Mouse (Mus musculus): ENCODE results near the gene Ppp2r2c. TPM values are rescaled to one million over a fixed set of nuclear protein-coding genes. Genes with fewer than 3 reads are reported as not detected.

Ppp2r2c gene
- polyA plus RNA-seq, 1 experiment from 2014 or later: 0.03 TPM

DNA sequence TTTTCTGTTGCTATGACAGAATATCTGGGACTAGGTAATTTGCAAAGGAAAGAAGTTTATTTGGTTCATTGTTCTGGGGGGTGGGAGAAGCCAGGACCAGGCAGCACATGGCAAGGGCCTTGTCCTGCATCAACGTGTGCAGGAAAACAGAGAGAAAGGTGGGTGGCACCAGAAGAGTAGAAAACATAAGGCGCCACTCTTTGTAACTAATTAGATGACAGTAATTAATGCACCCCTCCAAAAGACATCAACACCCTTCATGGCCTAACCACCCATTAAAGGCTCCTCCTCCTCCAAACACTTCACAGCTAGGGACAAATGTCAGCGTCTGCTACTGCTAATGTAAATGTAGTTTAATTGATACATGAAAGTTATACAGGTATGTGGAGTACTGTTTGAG lies 121.9 kb downstream of the Ppp2r2c start:
- no peak overlapping the region for H3K27ac ChIP-seq
- no peak overlapping the region for H3K4me3 ChIP-seq (replicated peaks)
- H3K36me3 ChIP-seq: no peaks in the 10 kb centered on the region
- 48% methylated on average over 3 of the region's 3 CpGs for WGBS (ENCODE audit: insufficient replicate concordance)
- DNase-seq (no peak), ATAC-seq (ENCODE audit: low read depth) (no peak)
- H3K9me3 ChIP-seq (replicated peaks): no peaks in the 10 kb centered on the region
- peaks cover 15% of the 10 kb centered on the region for H3K4me1 ChIP-seq (replicated peaks)
- no peak overlapping the region for H3K9ac ChIP-seq
- no peak overlapping the region for H3K4me2 ChIP-seq
- H3K27me3 ChIP-seq: peaks cover 15% of the 10 kb centered on the region

DNA sequence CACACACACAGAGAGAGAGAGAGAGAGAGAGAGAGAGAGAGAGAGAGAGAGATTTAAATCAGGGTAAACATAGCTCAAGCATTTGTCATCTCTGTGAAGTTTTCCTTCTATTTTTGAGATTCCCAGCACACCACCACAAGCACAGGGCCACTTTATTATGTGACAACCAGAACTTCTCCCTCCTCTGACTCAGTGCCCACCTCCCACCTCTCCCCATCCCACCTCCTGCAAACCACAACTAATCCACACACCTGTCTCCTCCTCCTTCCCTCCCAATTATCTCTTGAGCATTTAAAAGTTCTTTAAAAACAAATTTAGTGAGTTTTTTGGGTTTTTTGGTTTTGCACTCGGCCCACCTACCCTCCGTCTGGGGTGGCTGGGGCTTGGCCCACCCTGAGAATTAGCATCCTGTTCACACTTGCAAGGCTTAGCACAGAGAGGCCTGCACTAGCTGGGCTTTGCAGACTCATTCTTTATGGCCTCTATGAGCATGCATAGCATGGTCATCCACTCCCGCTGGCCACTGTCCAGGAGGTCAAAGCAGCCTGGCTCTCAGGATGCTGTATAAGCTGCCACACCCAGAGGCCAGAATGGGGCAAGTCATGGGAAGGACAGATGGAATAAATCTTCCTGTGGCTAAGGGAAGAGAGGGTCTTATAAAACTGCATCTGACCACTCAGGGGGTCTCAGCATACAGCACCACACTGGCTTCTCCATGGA lies 122.5 kb downstream of the Ppp2r2c start:
- Histone ChIP-seq H3K4me2 (no peak overlapping the region), H3K9ac (no peak overlapping the region), H3K4me3 (replicated peaks) (no peak overlapping the region), H3K4me1 (replicated peaks) (peaks cover 15% of the 10 kb centered on the region), H3K27ac (no peak overlapping the region), H3K27me3 (peaks cover 15% of the 10 kb centered on the region), H3K9me3 (replicated peaks) (no peaks in the 10 kb centered on the region), H3K36me3 (no peaks in the 10 kb centered on the region)
- ATAC-seq (ENCODE audit: low read depth) (no peak), DNase-seq (no peak)
- 51% methylated on average over 3 of the region's 3 CpGs for WGBS (ENCODE audit: insufficient replicate concordance)

DNA sequence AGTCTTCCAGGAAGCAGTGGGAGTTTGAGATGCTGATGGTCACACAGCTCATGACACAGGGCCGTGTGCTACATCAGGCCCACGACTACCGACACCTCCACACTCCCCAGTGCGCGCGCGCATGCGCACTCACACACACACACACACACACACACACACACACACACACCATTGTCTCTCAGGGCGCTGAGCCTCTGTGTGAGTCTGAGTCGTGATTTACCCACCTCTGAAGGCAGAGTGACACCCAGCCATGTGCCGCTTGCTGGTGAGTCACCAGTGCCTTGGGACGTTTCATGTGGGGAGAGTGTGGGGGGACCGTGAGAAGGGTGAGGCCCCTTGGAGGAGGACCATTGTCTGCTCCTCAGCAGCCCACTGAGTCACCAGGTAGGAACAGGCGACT lies 128.1 kb downstream of the Ppp2r2c start:
- no peak overlapping the region for H3K4me2 ChIP-seq
- no peaks in the 10 kb centered on the region for H3K36me3 ChIP-seq
- H3K4me3 ChIP-seq (replicated peaks): no peak overlapping the region
- H3K9me3 ChIP-seq (replicated peaks): no peaks in the 10 kb centered on the region
- no peak overlapping the region for H3K27ac ChIP-seq
- H3K9ac ChIP-seq: no peak overlapping the region
- ATAC-seq (ENCODE audit: low read depth) (no peak), DNase-seq (no peak)
- WGBS (ENCODE audit: insufficient replicate concordance): 75% methylated on average over 14 of the region's 14 CpGs
- H3K27me3 ChIP-seq: no peaks in the 10 kb centered on the region
- H3K4me1 ChIP-seq (replicated peaks): no peaks in the 10 kb centered on the region

DNA sequence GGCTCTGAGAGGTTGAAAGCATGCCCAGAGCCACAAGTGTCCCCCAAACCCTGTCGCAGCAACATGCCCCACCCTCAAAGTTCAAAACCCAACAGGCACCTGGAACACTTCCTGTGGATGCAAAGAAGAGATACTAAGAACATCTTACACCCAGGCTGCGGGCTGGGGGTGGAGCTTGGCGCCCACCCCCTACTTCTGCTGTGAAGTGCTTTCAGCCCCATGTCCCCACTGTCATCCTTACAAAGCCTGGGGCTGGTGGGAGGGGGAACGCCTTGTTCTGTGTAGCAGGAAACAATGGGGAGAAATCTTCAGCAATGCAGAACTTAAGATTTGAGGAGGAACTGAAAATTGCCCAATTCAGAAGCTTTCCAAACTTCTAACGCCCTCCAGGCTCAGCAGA lies 129.7 kb downstream of the Ppp2r2c start:
- Histone ChIP-seq H3K4me2 (no peak overlapping the region), H3K27me3 (no peaks in the 10 kb centered on the region), H3K9ac (no peak overlapping the region), H3K36me3 (no peaks in the 10 kb centered on the region), H3K4me1 (replicated peaks) (no peaks in the 10 kb centered on the region), H3K4me3 (replicated peaks) (no peak overlapping the region), H3K9me3 (replicated peaks) (no peaks in the 10 kb centered on the region), H3K27ac (no peak overlapping the region)
- DNase-seq (no peak), ATAC-seq (ENCODE audit: low read depth) (no peak)
- 36% methylated on average over 5 of the region's 5 CpGs for WGBS (ENCODE audit: insufficient replicate concordance)

DNA sequence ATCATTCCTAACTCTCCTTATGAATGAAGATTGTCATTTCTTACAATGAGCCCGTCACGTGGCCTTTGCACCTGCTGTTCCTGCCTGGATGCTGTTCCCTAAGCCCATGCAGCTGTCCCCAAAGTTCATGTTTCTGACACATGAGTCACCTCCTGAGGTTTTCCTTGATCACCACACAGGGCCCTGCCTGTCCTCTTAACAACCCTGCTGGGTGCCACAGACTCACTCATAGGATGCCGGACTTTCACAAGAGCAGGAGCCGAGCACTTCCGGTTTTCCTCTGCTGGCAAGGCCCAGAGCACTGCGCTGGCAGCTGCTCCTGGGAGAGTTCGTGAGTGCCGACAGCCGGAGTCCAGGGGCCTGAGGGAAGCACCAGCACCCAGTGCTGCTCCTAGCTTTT lies 132.7 kb downstream of the Ppp2r2c start:
- Histone ChIP-seq H3K27ac (no peak overlapping the region), H3K27me3 (no peaks in the 10 kb centered on the region), H3K4me1 (replicated peaks) (no peaks in the 10 kb centered on the region), H3K9me3 (replicated peaks) (no peaks in the 10 kb centered on the region), H3K9ac (no peak overlapping the region), H3K4me2 (no peak overlapping the region), H3K4me3 (replicated peaks) (no peak overlapping the region), H3K36me3 (no peaks in the 10 kb centered on the region)
- ATAC-seq (ENCODE audit: low read depth) (no peak), DNase-seq (no peak)
- 80% methylated on average over 9 of the region's 9 CpGs for WGBS (ENCODE audit: insufficient replicate concordance)

DNA sequence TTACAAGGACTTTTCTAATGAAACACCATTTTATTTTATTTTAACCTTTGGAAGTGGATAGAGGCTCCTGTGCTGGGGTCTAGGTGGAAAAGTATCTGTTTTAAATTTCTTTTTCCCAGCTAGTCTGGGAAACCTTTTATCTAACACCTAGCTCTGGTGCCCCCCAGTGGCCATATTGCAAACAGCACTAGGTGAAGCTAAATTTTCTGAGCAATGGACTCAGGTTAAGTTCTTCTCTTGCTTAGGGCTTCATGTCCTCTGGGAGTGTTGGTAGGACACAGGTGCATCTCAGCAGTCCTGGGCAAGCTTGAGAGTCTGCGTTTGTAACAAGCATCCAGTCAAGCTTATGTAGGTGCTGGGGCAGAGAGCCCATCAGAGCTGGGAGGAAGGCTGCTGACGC lies 133.7 kb downstream of the Ppp2r2c start:
- H3K4me1 ChIP-seq (replicated peaks): no peaks in the 10 kb centered on the region
- no peak overlapping the region for H3K27ac ChIP-seq
- H3K9me3 ChIP-seq (replicated peaks): no peaks in the 10 kb centered on the region
- H3K9ac ChIP-seq: no peak overlapping the region
- WGBS (ENCODE audit: insufficient replicate concordance): 48% methylated on average over 2 of the region's 2 CpGs
- no peak overlapping the region for H3K4me3 ChIP-seq (replicated peaks)
- ATAC-seq (ENCODE audit: low read depth) (no peak), DNase-seq (peak; percentile 14)
- H3K4me2 ChIP-seq: no peak overlapping the region
- H3K36me3 ChIP-seq: no peaks in the 10 kb centered on the region
- no peaks in the 10 kb centered on the region for H3K27me3 ChIP-seq

Other genes starting within 250 kb of the Ppp2r2c start
- 21.9 and 25.3 TPM in 2 replicates for gene D5Ertd579e, start 172.5 kb upstream of the Ppp2r2c start, polyA plus RNA-seq (2015; fragmentation: Nextera tagmentation; extraction: Ambion mirVana)
- gene Bloc1s4, start 119.9 kb upstream of the Ppp2r2c start, polyA plus RNA-seq (2015; fragmentation: Nextera tagmentation; extraction: Ambion mirVana): 15.5 and 16.7 TPM in 2 replicates
- 184 and 217 TPM in 2 replicates for gene Mrfap1, start 71.7 kb upstream of the Ppp2r2c start, polyA plus RNA-seq (2015; fragmentation: Nextera tagmentation; extraction: Ambion mirVana)
- gene Man2b2, start 37.9 kb upstream of the Ppp2r2c start, polyA plus RNA-seq (2015; fragmentation: Nextera tagmentation; extraction: Ambion mirVana): 8.2 and 10.5 TPM in 2 replicates
- gene Wfs1, start 120.7 kb downstream of the Ppp2r2c start, polyA plus RNA-seq (2015; fragmentation: Nextera tagmentation; extraction: Ambion mirVana): 1.1 and 1.2 TPM in 2 replicates
- gene Gm1043, start 216.9 kb downstream of the Ppp2r2c start, polyA plus RNA-seq (2015; fragmentation: Nextera tagmentation; extraction: Ambion mirVana): not detected in 2 replicates